Mouse (Mus musculus): ENCODE measurements around the gene Chrng.

Gene Chrng

DNA sequence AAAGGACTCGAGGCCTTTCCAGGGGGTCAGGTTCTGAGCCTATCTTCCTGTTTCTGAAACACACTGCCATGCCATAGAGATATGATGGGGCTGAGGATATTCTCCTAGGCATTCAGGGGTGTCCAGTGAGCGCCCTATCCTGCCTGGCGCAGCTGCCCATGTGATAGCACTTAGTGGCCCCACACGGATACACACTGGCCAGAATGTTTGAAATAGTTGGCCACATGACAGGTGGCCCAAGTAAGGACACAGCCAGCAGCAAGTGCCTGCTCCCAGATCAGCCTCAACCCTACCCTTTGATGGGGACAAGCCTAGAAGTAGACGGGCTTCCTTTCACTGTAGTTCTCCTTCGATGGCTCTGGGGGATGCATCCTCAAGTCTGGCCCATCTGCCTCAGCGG lies at the start of gene Chrng:
Gene Chrng (plus strand): TSS at position 193 of the 400 bp plus-strand sequence.
- no peak for DNase-seq

DNA sequence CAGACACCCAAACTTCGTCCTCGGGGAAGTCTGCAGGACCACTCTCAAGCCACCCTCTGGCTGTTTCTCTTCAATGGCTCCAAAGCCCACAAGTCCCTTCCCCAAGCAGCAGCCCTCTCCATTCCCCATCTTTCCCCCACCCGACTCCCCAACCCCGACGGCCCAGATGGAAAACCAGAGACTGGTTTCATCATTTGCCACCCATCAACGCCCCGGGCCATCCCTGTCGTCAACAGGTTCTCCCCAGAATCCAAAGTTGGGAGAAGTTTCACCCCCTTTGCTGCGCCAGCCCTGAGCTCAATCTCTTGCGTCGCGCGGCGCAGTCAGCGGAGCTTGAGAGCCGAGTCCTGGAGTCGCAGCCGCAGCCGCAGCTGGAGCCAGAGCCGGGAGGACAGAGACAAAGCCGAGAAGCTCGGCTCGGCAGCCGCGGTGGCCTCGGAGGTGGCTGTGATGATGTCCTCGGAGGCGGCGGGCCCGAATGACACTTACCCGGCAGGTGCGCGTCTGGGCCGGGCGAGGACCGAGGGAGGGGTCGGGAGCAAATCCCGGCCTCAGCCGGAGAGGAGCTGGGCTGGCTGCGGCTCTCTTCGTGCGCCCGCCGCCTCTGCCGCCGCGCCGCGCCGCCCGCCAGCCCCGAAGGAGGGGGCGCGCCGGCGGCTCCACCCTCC lies 48.8 kb upstream of the Chrng start:
- no peak for DNase-seq

DNA sequence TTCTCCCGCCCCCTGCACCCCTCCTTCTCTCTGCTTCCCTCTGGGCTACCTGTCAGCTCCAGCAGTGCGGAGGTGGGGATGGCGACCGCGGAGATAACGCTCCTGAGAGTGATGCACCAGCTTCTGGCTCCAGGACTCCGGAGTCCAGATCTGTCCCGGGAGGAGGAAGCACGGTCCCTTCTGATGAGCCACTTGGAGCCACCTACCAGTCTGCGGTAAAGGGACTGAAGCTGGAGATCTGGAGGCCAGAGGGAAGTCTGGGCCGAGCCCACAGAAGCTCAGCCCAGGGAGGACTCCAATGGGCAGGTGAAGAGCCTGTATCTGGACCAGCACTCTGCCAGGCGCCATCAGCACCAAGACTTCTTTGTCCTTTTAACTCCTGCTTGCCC lies 48.3 kb upstream of the Chrng start, which contains the start of gene Ecel1:
Gene Ecel1 (minus strand): TSS at position 323 of the 389 bp plus-strand sequence.
- no peak for DNase-seq

DNA sequence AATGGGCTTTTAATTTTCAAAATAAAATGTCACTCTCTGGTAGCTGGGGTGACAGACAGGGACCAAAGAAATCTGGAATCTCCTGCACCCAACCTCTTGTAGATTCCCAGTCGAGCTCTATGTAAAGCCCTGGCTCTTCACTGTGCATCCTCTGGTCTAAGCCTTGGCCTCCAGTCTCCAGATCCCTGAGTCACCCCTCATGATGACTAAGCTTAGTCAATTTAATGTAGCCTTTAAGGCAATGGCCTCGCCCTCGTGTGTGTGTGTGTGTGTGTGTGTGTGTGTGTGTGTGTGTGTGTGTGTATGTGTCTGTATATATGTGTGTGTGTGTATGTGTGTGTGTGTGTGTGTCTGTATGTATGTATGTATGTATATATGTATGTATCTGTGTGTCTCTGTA lies 45.1 kb upstream of the Chrng start:
- DNase-seq: no peak

DNA sequence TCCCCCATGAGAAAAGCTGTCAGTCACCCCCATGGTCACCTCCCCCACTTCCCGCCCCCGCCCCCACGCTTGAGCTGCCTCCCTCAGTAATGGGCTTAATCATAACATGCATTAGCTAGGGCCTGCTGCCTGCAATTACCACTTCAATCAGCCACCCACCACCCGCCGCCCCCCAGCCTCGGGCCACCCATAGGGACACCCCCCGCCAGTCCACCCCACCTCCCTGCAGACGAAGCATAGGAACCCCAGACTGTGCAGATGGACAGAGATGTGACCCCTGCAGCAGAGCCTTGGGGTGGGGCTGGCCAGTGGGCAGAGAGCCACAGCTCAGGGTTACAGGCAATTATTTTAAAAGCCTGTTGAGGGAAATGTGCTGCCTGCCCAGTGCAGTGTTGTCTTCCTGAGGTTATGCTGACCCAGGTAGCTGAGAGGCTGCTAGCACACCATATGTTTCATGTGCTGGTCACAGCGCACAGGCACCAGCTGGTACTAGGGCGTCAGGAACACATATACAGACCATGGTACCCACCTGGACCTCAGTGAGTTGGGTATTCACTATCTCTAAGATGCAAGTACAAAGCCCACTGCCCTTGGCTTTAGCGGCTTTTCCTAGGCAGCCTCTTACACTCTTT lies 40.2 kb upstream of the Chrng start:
- no peak for DNase-seq

DNA sequence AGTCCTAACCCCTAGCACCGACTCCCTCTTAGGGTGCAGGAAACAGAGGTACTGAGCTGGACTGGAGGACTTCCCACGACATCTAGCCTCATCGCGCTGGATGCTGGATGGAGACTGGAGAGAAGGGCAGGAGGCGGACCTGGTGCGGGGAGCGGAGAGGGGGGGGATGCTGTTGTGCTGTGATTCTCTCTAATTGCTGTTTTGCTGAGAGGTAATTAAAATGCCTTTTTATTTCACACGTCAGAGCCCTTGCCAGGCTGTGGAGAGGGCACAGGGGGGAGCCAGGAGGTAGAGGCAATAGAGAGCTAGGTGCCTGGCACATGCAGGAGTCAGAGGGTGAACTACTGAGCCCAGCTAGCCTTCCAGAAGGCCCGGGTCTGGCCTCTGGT lies 39.7 kb upstream of the Chrng start:
- no peak for DNase-seq

DNA sequence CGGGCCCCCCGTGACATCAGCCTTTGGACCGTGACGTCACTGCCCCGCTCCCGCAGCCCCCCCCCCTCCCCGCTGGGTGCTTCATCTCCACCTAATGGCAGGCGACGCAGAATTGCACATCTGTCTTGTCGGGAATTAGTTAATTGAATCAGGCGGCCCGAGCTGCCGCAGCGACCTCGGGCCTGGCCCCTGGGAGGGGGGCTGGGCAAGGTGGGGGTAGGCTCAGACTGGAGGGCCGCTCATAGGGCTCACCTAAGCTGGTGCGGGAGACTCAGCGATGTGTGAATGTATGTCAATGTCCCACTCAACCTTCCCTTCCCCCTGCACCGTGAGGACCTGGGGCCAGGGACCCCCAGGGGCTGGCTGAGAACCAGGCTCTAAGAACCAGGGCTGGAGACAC lies 34.0 kb upstream of the Chrng start:
- DNase-seq: no peak

DNA sequence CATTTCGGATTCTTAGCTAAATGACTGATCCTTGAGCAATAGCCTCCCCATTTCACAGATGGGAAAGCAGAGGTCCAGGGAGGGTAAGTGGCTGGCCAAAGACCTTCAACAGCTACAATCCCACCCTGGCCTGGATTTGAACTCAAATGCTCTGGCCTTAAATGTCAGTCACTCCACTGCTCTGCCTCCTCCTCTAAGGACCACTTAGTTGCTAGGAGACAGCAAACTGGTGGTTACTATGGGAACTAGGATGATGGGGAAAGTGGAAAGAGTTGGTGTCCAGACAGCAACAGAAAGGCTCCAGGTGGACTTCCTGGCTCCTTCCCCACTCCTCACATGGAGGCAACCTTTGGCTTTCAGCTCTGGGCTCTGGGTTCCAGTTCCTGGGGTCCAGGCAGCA lies 33.1 kb upstream of the Chrng start:
- DNase-seq: no peak

DNA sequence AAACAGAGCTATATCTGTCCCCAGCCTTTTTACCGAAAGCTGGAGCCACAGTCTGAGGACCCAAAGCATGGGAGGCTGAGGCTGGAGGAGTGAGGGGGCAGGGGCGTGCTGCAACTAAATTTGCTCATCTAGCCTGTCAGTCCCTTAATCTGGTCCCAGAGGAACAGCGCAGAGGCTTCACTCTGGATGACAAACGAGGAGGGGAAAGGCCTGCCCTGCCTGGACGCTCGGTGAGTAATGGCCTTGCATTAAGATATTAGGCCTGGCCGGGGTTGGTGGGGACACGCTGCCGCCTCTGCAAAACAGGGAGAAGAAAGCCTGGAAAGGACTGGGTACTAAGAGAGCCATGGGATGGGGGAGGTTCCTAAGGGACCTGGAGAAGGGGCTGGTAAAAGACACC lies 32.1 kb upstream of the Chrng start:
- DNase-seq: no peak

DNA sequence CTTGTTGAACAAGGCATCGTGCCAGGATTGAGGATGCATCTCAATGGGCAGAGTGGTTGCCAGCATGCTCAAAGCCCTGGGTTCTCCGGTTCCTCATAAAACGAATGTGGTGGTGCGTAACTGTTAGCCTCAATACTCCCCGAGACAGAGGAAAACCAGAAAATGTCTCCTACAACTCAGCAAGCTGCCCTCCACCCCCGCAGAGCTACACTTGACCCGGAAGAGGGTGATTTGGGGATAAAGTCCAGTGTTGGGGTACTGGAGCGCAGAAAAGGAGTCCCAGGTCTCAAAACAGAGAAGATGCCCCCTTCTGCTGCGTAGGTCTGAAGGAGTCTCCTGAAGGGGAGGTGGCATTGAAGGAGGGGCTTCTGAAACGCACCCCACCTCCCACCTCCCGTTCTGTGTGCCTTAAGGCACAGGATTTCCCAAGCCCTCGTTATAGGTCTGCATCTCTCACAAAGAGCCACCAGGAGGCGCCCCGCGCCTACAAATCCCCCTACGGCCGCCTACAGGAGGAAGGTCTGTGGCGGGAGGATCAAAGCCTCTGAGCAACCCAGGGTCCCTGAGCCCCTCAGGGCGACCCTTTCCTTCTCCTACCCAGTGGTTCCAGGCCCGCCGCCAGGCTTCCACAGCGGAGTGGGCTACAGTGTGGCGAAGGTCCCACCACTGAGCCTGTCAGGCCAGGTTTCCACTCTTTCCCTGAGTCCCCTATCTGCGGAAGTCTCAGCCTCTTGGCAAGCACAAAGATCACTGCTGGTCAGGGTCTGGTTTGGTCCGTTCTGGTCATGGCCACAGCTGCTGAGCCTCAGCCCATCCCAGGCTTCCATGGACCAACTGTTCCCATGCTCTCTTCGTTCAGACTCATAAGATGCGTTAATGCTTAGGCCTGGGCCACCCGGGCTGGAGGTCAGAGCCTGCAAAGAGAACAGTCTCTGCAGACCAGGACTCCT lies 30.2 kb upstream of the Chrng start:
- peak; percentile 21 to 47 for DNase-seq

DNA sequence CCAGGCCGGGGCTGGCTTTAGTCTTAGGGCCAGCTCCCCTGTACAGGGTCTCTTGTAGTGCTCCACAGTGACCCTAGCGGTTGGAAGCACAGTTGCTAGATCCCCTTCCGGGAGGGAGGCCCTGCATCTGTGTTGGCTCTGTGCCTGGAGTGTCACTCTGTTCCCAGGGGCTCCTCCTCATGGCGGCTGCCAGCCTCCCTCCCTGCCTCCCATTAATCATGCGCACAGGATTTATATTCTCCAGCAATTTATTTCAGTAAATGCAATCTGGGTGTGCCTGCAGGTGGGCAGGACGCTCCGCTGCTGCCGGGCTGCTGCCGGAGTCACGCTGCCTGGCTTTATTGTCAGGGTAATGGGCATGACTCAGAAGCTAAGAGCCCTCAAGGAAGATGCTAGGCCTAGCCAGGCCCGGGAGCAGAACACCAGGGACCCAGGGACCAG lies 28.6 kb upstream of the Chrng start:
- DNase-seq: no peak

DNA sequence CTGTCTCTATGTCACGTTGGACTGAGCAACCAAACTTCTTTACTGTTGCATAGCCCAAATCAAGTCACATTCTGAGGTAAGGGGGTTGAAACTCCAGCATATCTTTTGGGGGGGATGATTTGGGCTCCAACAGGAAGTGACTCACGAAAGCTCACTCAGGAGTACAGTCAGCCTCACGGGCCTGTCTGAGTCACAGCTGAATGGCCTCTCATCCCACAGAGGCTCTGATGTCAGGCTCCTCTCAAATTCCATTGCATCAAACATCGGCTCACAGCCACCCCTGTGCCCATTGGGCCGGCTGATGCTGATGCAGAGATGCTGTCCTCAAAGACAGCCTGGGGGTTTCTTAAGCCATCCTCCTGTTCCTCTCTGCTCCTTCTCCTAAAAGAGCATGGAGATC lies 23.6 kb upstream of the Chrng start:
- DNase-seq: no peak

DNA sequence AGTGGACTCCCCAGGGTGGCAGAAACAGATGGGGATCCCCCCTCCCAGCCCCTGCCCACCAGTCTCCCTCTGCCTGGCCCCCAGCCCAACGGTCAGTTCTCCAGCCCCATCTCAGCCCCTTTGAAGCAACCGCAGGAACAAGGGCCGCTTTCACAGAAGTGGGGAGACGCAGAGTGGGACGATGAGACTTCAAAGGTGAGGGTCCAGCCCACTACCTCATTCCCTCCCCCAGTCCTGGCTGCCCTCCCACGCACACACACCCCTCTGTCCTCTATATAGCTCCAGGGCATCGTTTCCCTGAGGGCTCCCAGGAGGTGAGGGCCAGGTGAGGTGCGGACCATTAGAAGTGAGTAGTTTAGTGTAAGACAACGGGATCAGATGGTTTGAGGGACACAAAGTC lies 21.4 kb upstream of the Chrng start, which contains the start of gene Prss56:
Gene Prss56 (plus strand): TSS at position 301 of the 400 bp plus-strand sequence.
- no peak for DNase-seq

DNA sequence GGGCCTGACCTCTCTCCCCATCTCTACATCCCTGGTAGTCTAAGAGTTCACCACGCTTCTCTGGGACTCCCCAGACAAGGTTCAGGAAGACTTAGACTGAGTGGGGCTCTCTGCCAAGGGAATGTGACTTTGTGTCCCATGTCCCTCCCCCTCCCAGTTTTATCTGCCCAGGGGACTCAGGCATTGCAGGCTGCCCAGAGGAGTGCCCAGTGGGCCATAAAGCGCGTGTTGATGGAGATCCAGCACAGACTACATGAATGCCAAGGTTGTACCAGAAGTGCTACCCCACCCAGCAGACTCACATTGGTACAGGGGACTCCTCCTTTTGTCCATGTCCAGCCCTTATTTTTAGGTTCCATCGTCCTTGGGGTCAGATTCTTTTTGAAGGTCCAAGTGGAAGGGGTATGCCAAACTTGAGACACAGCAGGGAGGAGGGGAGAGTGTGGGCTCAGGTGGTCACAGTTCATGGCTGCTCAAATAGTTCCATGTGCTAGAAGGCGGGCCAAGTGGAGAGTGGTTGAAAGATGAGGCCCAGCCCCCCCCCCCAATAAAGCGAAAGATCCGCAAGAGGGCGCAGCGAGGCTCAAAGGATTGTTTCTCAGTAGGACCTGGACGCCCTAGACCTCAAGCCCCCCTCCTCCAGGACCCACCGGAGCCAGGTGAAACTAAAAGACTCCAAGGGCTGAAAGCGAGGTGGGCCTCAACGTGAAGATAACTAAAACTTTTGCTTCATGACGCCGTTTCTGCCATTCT lies 20.3 kb upstream of the Chrng start:
- no peak for DNase-seq

DNA sequence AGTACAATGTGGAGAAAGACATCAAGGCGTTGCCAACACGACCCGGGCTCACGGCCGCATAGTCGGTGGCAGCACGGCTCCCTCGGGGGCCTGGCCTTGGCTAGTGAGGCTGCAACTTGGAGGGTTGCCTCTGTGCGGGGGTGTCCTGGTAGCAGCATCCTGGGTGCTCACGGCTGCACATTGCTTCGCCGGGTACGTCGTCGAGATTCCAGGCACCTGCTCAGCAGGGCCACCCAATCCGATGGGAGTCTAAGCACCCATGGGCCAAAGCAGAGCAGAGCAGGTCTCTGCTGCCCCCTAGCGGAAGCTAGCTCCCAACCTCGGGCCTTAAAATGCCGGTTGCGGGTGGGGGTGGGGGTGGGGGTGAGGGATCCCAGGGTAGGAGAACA lies 19.7 kb upstream of the Chrng start:
- DNase-seq: peak; percentile 24 to 68

DNA sequence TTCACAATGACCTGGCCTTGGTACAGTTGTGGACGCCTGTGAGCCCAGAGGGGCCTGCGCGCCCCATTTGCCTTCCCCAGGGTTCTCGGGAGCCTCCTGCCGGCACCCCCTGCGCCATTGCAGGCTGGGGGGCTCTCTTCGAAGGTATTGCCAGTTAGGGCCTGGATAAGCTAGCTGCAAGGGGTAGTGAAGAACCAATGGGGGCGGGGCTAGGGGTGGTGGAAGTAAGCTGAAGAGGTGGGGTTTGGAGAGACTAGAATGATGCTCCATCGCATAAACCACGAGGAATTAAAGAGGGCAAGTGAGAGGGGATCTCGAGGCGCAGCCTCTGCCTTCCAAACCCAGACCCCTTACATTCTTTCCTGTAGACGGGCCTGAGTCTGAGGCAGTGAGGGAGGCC lies 18.9 kb upstream of the Chrng start:
- no peak for DNase-seq

DNA sequence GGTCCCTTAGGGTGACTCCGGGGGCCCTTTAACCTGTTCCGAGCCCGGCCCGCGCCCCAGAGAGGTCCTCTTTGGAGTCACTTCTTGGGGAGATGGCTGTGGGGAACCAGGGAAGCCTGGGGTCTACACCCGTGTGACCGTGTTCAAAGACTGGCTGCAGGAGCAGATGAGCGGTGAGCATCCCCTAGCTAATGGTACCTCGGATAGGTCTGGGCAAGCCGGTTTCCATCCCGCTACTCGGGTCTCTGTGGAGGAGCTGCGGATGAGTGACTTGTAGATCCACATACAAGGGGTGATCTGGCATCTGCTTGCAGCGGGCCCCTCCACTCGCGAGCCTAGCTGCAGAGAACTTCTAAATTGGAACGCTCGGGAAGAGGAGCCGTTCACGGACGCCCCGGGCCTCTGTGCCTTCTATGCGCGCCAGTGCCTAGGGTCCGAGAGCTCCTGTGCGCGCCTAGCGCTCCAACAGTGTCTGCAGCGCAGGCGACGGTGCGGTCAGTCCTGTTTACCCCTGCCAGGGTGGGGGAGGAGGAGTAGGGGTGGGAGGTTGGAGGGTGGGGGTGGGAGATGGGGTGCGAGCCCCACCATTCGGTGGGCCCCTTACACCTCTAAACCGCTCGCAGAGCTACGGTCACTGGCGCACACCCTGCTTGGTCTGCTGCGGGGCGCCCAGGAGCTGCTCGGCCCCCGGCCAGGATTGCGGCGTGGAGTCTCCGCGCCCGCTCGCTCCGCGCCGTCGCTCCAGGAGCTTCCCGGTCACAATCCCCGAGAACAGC lies 18.0 kb upstream of the Chrng start:
- DNase-seq: no peak

DNA sequence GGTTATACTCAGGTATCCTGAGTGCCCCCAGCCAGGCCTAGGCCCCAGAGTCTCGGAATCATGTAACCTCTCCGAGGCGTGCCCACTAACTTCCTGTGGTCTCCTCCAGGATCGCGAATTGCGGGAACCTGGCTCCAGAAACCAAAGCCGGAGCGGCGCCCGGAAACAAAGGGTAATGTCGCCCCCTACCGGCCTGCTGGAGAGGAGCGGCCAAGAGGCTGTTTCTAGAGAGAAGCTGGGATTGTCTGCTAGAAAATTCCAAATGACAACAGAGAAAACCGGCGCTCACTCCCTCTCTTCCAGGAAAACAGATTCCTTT lies 17.5 kb upstream of the Chrng start:
- DNase-seq: peak; percentile 19 to 58

DNA sequence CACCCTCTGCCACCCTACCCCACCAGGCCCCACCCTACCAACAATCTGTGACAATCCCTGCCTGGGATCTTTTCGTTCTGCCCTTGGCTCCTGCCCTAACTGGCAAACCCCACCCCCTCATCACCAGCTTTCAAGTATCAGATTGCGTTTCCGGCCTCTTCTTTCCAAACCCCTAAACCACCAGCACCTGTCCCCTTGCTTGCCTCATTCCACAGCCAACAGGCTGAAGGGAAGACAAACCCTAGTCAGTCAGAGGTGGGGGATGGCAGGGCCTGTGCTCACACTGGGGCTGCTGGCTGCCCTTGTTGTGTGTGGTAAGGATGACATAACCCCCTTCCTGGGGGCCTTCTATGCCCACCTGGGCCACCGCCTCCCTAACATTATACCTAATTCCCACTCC lies 14.0 kb upstream of the Chrng start, which contains the start of gene Chrnd:
Gene Chrnd (plus strand): TSS at position 179 of the 400 bp plus-strand sequence.
- no peak for DNase-seq

DNA sequence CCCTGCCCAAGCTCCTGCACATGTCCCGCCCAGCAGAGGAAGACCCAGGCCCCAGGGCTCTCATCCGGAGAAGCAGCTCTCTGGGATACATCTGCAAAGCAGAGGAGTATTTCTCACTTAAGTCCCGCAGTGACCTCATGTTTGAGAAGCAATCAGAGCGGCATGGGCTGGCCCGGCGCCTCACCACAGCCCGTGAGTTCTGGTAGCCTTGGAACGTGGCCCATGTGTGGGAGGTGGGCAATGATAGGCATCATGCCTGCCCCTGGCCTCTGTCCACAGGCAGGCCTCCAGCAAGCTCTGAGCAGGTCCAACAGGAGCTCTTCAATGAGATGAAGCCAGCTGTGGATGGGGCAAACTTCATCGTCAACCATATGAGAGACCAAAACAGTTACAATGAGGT lies 7.2 kb upstream of the Chrng start:
- DNase-seq: no peak

DNA sequence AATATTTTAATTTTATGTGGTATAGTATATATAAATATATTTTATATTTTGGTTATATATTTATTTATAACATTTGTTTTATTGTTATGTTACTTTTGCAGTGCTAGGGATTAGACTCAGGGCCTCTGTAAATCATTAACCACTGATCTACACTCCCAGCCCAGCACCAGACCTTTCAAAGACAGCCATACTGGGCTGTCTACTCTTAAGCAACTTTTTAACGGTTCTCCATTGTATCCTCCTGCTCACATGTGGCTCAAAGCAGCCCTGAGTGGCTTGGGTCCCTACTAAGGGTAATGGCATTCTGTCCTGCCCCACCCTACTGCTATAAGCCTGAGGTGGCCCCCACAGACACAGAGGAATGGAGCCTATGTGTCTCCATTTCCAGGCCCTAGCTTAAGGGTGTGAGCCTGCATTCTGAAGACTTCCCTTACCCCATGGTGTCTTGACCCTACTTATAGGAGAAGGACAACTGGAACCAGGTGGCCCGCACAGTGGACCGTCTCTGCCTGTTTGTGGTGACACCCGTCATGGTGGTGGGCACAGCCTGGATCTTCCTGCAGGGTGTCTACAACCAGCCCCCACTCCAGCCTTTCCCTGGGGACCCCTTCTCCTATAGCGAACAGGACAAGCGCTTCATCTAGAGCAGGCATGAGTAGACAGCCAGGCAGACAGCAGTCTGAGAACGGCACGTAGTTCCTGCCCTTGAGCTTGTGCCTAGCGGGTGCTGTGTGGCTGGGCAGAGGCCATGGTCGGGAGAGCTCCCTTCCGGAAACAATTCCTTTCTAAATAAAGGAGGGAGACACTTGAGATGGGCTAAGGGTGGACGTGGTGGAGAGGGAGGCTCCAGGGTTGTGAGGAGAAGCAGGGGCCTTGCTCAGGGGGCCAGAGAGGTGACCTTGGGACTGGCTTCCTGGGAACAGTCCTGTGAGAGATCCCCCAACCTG lies 6.1 kb upstream of the Chrng start:
- no peak for DNase-seq
